Mouse (Mus musculus) thymus, adult 18-20 months (tissue): ENCODE results near the gene Atp2b4.

ENCODE experiments used
- DNase-seq, 2 experiments: peaks; one replicate each; pipeline ENCODE4 v3.0.0; 2022; ENCODE audit warnings: mixed read lengths in 2 of 2

The Atp2b4 gene

DNA sequence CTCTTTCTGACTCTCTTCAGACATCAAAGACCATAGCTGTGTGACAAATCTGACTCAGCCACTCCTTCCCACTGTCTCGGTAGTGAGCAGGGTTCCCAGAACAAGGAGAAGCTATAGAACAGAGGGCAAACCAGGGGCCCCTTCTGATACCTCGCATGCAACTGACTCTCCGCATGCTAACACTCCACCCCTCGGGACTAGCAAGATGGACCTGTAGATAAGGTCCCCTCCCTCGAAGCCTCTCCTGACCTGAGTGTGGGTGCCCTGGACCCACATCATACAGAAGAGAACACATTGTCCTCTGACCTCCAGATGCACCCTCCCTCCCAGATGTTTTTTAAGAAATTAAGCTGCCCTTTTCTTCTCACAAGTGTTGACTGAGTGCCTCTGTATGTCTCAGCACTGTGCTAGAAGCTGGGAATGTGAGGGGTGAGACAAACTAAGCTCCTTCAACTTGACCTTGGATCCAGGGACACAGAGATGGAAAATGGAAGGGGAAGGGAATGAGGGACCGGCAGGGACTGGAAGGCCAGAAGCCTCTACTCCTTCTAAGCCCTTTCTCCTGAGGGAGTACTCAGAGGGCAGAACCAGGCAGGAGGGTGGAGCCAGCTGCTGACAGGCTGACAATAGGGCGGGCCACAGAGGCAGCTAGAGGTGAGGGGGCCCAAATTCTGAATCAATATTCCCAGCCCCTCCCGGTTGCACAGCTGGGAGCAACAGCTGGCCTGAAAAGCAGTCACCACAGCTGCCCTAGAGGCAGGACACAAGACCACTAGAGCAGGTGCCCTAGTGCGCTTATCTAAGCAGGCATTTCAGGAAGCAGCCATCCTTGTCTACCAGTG lies 2.6 kb downstream of the Atp2b4 start:
- DNase-seq: no peak

DNA sequence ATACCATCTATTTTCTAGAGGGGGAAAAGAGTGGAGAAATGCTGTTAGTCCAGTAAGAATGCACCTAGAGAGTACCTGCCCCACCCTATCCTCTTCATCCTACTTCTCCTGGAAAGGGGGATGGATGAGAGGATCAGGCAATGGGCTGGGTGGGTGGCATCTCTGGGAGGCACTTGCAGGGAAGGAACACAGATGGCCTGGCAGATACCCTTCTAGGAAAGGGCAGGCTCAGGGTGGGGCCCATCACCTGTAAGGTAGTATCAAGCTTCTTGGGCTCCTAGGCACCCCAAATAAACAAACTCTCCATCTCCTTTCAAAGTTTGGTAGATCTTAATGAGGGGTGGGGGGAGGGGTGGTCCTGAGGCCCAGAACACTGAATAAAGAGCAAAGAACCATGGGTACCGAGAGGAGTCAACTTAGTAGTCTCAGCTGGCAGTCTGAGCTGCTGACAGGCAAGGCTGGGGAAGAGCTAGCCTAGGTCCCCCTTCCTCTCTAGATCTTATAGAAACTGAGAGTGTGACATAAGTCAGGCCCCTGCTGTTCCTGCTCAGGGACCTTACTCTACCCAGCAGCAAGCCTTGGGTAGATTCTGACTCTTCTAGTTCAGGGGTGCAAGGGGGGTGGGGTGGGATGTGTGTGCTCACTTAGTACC lies 3.4 kb downstream of the Atp2b4 start:
- DNase-seq: no peak

DNA sequence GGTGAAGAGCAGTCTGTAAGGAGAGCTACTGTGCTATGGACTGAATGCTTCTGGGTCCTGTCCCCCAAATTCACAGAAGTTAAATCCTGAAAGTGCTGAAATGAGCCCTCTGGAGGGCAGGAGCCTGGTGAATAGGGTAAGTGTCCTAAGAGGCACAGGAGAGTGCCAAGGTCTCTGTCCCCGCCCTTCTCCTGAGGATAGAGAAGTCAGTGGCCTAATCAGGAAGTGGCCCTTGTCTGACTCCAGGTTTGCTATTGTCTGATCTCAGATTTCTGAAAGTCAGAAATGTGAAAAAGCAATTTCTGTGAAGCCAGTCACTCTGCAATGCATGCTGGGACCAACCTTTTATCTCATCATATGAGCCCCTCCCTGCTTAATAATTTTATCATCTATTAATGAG lies 7.2 kb downstream of the Atp2b4 start:
- DNase-seq: no peak

DNA sequence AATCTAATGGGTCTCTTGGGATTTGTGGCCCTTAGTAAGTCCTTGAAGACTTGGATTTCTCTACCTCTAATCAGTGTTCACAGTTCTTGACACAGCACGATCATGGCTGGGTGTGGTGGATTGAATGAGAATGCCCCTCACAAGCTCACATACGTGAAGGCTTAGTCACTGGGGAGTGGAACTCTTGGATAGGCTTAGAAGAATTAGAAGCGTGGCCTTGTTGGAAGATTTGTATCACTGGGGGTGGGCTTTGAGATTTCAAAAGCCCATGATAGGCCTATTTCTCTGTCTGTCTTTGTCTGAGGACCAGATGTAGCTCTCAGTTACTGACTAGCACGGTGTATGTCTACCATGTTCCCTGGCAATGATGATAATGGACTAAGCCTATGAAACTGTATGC lies 10.8 kb downstream of the Atp2b4 start:
- no peak for DNase-seq

DNA sequence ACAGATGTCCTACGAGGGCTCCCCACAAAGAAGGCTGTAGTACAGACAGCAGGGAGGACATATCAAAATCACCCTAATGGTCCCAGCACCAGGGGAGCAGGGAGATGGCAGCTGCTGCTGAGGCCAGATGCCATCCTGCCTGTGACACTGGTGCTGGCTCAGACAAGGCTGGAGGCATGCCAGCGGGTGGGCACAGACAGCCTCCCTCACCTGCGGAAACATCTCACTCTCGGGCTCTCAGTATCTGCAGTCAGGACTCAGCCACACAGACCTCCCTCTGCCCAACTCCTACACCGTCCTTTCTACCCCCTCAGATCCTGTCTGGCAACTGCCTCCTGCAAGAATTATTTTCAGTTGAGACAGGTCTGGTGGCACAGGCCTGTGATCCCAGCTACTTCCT lies 12.0 kb downstream of the Atp2b4 start:
- DNase-seq: no peak

DNA sequence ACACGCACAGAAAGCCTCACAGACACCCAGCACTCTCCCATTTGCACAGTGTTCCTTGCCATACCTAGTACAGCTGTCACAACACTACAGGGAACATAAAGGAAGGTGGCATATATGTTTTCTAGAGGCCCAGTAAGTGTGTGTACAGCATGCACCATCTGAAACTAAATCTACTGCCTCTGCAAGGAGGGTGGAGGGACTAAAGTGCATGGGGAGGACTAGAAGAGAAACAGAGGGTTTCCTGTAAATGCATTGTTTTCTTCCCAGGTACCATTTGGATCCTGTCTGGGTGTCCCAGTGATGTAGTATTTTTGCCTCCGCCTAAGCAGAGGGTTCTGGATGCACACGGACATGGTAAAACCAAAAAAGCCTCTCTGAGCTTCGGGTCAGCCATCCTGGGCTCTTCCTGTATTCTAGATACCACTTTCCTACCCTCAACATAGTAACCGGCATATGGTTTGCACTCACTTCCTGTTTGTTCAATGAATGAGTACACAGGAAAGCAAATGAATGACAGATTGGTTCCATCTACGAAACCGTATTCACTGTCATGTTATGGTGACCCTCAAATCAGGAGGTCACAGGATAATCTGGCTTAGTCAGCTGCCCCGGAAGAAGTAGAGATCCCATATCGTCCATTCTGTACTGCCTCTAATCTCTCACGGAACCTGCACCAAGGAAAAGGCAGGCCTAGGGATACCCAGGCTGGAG lies 13.2 kb downstream of the Atp2b4 start:
- DNase-seq: no peak

DNA sequence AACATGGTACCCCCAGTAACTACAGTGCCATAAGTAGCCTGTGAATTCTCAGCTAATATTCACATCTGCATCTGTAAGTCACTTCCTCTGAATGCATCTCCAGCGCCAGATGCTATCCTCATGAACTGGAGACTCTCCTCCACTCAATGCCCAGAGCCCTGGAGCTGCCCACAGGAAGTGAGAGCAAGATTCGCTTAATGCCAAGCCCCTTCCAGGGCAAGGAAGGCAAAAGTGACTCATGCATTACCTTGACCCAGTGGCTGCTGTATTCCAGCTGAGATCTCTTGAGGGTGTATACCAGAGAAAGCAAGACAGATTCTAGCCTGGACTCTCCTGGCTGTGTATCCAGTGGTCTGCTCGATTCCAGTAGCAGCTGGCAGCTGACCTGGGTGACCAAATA lies 16.2 kb downstream of the Atp2b4 start:
- no peak for DNase-seq

DNA sequence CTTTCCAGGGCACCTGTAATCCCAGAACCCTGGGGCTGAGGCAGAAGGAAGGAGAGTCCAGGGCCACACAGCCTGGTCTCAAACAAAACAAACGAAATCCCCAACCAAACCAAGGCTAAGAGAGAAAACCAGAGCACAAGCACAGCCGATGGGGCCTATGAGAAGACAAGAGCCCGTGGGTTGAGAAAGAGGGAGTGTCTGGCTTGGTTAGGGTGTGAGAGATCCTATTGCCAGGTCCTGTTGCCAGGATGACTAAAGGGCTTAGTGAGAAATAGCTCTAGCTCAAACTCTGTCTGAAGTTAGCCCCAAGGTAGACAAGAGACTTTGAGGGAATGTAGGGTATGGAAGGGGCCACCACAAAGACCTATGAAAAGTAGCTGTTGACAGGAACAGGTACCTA lies 19.3 kb downstream of the Atp2b4 start:
- DNase-seq: no peak

DNA sequence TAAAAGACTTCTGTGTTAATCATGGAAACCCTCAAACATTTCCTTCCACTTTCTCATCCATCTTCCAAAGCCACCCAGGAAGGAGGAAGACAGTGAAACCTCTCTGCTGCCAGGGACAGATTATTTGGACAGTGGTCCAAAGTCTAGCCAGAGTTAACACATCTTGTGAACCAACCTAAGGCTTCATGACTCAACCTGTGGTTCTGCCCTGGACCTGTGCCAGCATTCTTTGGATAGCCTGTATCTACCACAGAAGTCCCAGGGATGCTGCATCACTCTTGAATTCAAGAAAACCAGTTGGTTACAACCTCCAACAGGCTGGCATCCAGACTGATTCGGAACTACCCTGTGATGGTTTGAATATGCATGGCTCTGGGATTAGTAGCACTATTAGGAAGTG lies 21.8 kb downstream of the Atp2b4 start:
- no peak for DNase-seq

DNA sequence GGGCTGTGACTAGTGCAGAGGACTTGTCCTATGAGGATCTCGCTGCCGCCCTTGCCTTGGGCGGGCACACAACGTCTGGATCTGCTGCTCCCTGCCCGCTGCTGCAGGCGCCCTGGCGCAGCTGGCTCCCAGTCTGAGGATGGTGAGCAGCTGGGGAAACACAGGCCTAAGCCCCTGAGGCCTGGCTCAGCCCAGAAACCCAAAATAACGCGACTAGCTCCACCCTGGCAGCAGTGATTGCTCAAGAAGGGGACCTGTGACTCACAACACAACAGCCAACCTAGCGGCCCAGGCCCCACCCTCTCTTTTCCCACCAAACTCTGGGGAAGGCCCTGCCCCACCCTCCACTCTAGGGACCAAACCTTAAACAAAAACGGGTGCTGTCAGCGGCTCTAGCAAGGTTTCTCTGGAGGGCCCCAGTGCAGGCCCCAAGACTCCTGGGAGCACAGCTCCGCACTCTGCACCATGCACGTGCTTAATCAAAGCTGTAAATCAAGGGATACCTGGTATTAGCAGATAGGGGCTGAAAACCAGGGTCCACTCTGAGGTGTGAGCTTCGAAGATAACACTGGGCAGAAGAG lies 23.1 kb downstream of the Atp2b4 start:
- DNase-seq: no peak

DNA sequence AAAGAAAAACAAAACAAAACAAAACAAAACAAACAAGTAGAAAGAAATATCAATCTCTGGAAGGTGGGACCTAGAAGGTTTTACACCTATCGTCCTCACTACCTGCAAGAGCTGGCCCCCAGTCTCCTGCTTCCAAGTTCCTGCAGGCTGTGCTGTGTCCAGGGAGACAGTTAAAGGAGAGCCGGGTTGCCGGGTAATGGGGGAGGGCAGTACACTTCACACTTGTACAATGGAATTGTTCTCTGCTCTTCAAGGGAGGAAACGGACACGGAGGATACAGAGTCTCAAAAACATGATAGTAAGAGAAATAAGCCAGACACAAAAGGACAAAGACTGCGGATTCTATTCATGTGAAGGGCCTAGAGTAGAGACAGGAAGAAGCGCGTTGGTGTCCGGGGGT lies 28.3 kb downstream of the Atp2b4 start:
- DNase-seq: no peak

DNA sequence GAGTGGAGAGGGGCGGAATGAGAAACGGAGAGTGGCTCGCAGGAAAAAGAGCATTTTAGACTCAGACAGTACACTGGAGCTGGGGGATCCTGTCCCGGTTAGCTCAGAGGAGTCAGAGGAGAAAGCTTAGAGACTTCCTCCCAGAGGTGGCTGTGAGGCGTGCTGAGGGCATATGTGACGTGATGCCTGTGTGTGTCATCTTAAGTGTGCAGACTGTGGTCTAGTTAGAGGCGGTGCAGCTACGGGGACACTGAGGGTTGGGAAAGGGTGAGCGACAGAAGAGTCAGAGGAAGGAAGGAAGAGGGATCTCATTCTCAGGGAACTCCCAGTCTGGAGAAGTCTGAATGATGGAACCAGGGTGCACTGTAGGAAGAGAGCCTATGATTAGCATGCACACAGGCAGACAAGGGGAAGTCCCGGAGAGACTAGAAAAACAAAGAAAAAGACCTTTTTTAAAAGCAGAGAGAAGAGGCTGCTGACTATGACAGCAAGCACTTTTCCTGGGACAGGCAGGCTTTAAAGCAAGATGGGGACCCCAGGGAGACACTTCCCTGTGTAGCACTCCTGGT lies 28.9 kb downstream of the Atp2b4 start:
- no peak for DNase-seq

DNA sequence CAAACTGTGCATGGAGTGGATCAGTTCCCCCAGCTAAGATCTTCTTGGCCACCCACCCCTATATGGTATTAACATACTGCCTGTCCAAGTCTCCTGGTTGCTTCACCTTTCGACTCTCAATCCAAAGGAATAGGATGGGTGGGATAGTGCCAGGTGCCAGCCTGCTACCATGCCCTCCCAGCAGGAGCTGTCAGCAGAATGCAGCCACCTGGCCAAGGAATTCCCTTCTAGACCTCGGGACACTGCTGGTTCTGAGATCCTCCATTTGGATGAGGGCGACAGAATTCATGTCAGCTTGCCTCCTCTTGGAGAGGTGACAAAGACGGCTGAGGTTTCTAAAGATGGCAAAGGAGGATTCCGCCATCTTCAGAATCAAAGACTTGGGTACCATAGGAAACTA lies 32.8 kb downstream of the Atp2b4 start:
- no peak for DNase-seq

DNA sequence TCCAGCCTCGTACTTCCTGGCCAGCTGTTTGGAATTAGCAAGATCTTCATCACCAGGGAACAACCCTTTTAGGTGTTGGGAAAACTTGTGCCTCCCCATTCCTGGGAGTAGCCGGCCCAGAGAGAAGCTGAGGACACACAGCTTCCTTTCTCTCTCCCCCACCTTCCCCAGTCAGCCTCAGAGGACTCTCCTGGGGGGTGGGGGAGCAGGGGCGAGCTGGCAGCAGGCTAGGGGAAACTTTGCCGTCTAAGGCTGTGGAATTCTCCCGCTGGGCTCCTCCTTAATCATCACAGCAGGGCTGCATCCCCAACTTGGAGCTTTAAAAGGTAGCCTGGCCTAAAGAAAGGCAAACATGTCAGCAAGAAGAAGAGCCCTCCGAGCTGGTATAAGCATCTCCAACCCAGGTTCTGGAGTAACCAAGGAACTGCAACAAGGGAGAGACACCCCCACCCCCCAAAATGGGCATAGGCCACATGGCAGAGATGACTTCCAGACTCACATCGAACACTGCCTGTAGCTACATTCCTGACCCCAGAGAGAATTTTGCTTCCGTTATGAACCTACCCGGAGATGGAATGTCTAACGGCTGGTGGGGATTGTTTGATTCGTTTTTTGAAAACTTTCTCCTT lies 33.8 kb downstream of the Atp2b4 start:
- no peak for DNase-seq

DNA sequence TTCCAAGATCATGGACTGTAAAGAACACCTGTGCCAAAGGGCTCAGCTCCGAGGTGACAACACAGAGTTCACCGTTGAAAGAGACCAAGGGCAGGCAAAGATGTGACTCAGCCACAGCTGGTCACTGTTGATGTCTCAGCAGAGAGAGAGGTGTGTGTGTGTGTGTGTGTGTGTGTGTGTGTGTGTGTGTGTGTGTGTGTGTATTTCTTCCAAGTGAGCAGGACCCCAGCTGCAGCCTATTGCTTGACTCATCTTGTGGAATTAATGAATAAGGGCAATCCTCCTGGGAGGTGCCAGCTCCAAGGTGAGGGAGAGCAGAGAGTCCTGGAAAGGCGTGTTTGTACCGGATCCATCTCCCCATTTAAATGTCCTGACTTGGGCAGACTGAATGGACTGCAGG lies 35.5 kb downstream of the Atp2b4 start:
- no peak for DNase-seq

DNA sequence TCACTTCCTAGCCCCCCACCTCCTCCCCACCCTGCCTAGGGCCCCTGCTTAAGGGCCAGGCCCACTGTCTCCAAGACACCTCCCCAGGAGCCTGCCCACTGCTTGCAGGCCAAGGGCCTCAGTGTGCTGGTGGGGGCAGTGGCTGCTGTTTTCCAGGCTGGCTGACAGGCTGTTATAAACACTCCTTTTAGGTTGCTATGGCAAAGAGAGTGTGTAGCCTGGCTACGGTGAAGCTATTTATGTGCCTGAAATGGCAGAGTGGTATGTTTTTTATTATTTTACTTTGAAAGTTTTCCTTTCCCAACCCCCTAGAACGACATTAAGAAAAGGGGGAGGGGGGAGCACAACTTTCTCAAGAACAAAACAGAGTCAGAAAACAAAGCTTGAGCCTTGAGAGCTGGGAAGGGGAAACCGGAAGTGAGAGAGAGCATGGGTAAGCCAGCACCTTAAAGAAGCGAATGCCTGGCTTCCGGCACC lies 37.9 kb downstream of the Atp2b4 start:
- DNase-seq: no peak

DNA sequence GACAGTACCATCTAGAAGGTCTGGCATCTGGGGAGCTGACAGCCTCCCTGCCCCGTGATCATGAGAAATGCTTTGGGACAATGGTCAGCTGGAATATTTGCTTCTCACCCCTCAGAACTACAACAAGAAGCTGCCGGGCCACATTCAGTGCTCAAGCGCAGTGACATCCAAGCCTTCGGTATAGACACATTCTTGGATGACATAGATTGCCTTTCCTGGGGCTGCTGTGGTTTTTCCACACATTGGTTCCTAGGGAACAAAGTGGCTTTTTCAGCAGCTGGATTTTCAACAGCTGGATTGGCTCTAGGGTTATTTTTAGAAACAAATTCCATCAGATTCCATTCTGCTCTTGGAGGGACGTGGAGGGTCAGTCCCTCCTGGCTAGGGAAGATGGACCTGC lies 39.6 kb downstream of the Atp2b4 start:
- no peak for DNase-seq

DNA sequence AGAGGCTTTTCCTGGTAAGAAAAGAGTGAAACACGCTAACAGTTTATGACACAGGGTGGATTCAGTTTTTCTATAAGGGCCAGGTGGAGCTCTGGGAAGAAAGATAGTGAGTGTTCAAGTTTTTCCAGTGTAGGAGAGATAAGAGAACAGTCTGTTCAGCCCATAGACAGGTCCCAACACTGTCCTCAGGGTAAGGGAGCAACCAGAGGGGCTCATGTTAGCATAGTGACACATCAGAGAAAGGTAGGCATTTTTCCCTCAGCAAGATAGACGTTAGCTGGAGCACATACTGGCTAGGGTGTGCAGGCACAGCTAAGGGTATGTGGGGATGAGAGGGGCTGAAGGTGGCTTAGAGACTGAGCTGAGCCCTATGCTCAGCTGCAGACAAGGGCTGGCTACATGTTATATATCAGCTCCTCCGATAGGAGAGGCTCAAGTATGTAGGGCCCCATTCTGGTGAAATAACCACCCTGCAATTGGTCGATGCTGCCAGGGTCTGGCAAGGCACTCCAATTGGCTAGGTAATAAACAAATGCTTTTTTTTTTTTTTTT lies 46.4 kb downstream of the Atp2b4 start:
- DNase-seq: no peak

DNA sequence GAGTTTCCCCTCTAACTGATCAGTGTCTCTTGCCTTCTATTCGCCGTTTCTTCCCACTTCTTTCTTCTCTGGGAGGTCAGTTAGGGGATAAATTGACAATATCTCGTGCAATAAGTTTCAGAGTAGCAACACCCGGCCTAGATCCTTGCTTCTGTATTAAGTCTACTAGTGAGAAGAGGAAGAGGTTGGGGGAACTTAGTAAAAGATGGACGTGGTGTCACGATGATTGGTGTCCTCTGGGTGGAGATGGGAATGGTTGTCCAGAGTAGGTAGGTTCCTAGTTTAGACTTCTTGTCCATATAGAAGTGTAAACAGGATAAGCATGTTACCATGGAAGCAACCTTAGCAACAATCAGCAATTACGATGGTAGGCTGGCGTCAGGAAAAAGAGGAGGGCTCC lies 47.5 kb downstream of the Atp2b4 start:
- no peak for DNase-seq

DNA sequence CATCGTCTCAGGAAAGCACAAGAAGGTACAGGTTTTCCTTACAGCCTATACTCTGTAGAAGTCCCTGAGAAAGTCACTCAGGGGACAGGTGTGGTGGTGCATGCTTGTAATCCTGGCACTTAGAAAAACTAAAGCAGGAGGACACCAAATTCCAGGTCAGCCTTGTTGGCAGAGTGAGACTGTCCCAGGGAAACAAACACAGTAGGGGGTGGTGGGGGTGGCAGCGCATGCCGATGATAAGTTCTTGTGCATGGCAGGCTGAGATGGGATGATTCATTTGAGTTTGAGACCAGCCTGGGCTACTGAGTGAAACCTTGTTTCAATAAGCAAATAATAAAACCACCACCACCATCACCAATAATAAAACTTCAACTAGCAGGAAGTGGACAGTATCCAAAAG lies 49.2 kb downstream of the Atp2b4 start:
- DNase-seq: no peak

DNA sequence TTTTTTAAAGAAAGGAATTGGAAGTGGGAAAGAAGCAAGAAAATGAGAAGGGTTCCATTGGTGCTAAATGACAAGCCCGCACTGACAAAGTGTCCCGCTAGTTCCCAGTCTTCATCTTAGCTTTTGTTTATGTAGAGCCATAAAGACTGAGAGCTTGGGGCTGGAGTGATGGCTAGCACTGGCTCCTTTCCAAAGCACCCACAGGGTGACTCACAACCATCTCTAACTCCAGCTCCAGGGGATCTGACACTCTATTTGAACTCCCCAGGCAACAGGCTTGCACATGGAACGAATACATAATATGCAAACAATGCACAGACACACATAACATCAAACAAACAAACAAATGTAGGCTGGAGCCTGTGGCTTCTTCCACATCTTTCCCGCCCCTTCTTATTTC lies 50.9 kb downstream of the Atp2b4 start:
- DNase-seq: no peak

DNA sequence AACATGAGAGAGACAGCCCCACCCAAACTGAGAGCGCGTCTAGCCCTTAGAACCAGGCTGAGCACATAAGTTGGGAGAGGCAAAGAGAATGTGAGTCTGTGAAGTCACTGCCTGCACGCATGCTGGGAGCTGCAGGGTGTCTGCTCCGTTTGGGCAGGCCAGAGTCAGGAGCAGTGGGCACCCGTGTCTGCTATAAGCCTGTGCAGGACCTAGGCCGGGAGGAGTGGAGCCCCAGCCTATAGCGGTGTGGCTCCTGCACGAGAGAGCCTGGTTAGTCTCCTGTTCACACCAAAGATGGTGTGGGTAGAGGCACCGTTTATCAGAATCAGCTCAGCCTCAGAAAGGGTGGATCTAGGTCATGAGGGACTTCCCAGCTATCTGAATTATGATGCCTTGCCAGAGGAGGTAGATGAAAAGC lies 55.8 kb downstream of the Atp2b4 start:
- DNase-seq: no peak
